Comparison of ENCODE assay signal across 1 mouse cellular context in genomic region chr16:87405001-87405400, GRCm38 (mm10).
TF ChIP-seq lines count a peak whose summit lies in the region.

No protein-coding gene starts in this region.

TF ChIP-seq in MEL, 35 proteins besides CTCF, POLR2A, EP300 and RAD21:
- TF ChIP-seq SIN3A (IDR thresholded peaks at IDR 0.05; ENCODE audit: low read length) (no peak), ZMIZ1 (IDR thresholded peaks at IDR 0.05; ENCODE audit: low read depth, low read length) (no peak), TCF12 (IDR thresholded peaks at IDR 0.05; ENCODE audit: low read depth, low read length) (no peak), GATA1 (IDR thresholded peaks at IDR 0.05; ENCODE audit: low read depth, low read length) (no peak), ZC3H11A (IDR thresholded peaks at IDR 0.05; ENCODE audit: low read depth, low read length) (no peak), MAZ (IDR thresholded peaks at IDR 0.05; ENCODE audit: low read depth, low read length) (no peak), RCOR1 (IDR thresholded peaks at IDR 0.05; ENCODE audit: low read depth, low read length) (no peak), MXI1 (IDR thresholded peaks at IDR 0.05; ENCODE audit: low read depth, low read length) (no peak), USF2 (IDR thresholded peaks at IDR 0.05; ENCODE audit: borderline replicate concordance in 1 of 2, insufficient read depth in 1 of 2, low read depth in 1 of 2, low read length in 2 of 2) (no peak), ELF1 (IDR thresholded peaks at IDR 0.05; ENCODE audit: low read depth, low read length) (no peak), MAFK (IDR thresholded peaks at IDR 0.05; ENCODE audit: borderline replicate concordance, low read depth, low read length) (no peak), E2F4 (IDR thresholded peaks at IDR 0.05; ENCODE audit: borderline replicate concordance, low read depth, low read length) (no peak), MYB (IDR thresholded peaks at IDR 0.05; ENCODE audit: low read depth, low read length) (no peak), MYC (IDR thresholded peaks at IDR 0.05; ENCODE audit: low read depth, low read length) (no peak), POLR2AphosphoS2 (IDR thresholded peaks at IDR 0.05; ENCODE audit: low read length) (no peak), MAX (IDR thresholded peaks at IDR 0.05; ENCODE audit: low read length) (no peak), HCFC1 (IDR thresholded peaks at IDR 0.05; ENCODE audit: low read depth, low read length) (no peak), KAT2A (conservative IDR thresholded peaks at IDR 0.05; ENCODE audit: low read depth, low read length) (no peak), GABPA (IDR thresholded peaks at IDR 0.05; ENCODE audit: low read depth, low read length) (no peak), MEF2A (IDR thresholded peaks at IDR 0.05; ENCODE audit: extremely low read depth, insufficient replicate concordance, low read depth, low read length, poor library complexity, severe bottlenecking) (no peak)
